Mouse (Mus musculus) spleen, adult 2 months (tissue): ENCODE results near the gene Ogfrl1. TPM values are rescaled to one million over a fixed set of nuclear protein-coding genes. Genes with fewer than 3 reads are reported as not detected.
A peak's percentile ranks its signal among the peaks of the same experiment; 100 is the strongest.

Source experiments
- DNase-seq, 2 experiments: peaks; one replicate each; pipeline versions ENCODE4 v3.0.0 to v3.0.0-alpha.2; 2012 to 2021; ENCODE audit warnings: low spot score in 2 of 2, low read depth in 1 of 2
- H3K27ac ChIP-seq: fragments of 200-500 bp; 2 replicates; pipeline ENCODE4 v1.5.1; 2012; ENCODE audit warnings: low read length, inconsistent platforms; ENCODE audit not compliant: insufficient read depth
- H3K27me3 ChIP-seq: fragments of 200-500 bp; 2 replicates; pipeline ENCODE4 v1.6.1; 2012; ENCODE audit warnings: mild to moderate bottlenecking, moderate library complexity, low read length, inconsistent platforms; ENCODE audit not compliant: control insufficient read depth, insufficient read depth
- H3K36me3 ChIP-seq: fragments of 200-500 bp; 2 replicates; pipeline ENCODE4 v1.6.1; 2012; ENCODE audit warnings: mild to moderate bottlenecking, low read length, inconsistent platforms; ENCODE audit not compliant: control insufficient read depth, insufficient read depth
- H3K4me1 ChIP-seq: fragments of 200-500 bp; 2 replicates; pipeline ENCODE4 v1.6.1; 2011; ENCODE audit warnings: inconsistent platforms; ENCODE audit not compliant: control insufficient read depth, insufficient read depth, insufficient read length
- H3K4me3 ChIP-seq: fragments of 200-500 bp; 2 replicates; pipeline ENCODE4 v1.5.1; 2011; ENCODE audit warnings: mild to moderate bottlenecking, inconsistent platforms; ENCODE audit not compliant: insufficient read depth, insufficient read length; ENCODE audit errors: extremely low read depth
- CTCF ChIP-seq: fragments of 200-500 bp; IDR thresholded peaks from 2 replicates; pipeline ENCODE4 v1.5.1; 2011; ENCODE audit warnings: mild to moderate bottlenecking, inconsistent platforms; ENCODE audit not compliant: insufficient read depth, insufficient read length, insufficient replicate concordance; ENCODE audit errors: extremely low read depth
- POLR2A ChIP-seq: fragments of 200-500 bp; IDR thresholded peaks from 2 replicates; pipeline ENCODE4 v1.6.1; 2011; ENCODE audit warnings: low read depth, low read length, inconsistent platforms
- WGBS: fragments of 180-500 bp; shearing (Covaris S2); methylation state at CpG from one replicate; pipeline ENCODE4 v1.1.7; 2018; 5-methylcytosine and 5-hydroxymethylcytosine counted together
- polyA plus RNA-seq: library from polyadenylated mRNA; depleted of rRNA; stranded (reverse); fragments of >200 nt; gene quantifications from 2 replicates; pipeline ENCODE4 v1.2.3, GENCODE M21; 2012

Gene Ogfrl1
- polyA plus RNA-seq, 1 experiment, result 7.3 TPM

DNA sequence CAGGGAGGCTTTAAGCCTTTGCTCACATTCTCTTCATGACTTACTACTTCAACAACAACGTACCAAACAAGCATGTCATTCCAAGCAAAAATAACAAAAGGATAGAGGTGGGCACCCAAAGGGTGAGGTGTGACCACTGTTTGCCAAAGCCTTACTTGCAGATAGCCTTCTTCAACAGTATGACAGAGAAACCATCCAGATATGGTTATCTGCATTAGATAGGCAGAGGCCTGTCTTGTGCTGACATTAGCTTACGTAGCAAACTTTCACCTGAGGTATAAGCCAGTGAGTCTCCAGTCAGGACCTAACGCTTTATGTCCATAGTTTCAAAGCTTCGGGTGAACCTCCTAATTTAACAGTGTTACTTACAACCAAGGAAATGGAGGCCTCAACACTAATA, 23.4 kb downstream of the Ogfrl1 start:
- Histone ChIP-seq H3K4me1 (no peaks in the 10 kb centered on the region), H3K27ac (no peak overlapping the region), H3K4me3 (no peak overlapping the region), H3K36me3 (peaks cover 3% of the 10 kb centered on the region; the same call in 1 of the 2 replicates), H3K27me3 (no peaks in the 10 kb centered on the region)
- TF ChIP-seq CTCF (no peak), POLR2A (no peak)
- DNase-seq, result no peak
- WGBS, result 89% methylated on average over 4 of the region's 4 CpGs

DNA sequence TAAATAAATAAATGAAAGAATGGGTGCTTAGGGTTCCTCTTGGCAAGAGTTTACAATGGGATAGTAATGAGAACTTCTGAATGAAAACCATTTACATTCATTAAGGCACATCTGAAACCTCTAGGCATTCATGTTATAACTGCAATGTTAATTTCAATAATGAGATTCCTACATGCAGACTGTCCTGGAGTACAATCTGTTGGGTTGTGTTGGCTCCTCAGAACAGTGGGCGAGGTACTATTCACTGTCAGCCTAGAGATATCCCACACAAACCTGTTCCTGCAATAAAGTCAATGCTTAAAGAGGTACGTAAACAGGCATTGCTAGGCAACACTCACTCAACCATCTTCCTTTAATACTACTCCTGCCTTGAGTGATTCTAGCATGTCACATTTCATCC, 32.0 kb downstream of the Ogfrl1 start:
- no peak overlapping the region for H3K4me3 ChIP-seq
- no peak for DNase-seq
- H3K27ac ChIP-seq, result no peak overlapping the region
- no peaks in the 10 kb centered on the region for H3K4me1 ChIP-seq
- WGBS, result 93% methylated on average over 2 of the region's 2 CpGs
- H3K36me3 ChIP-seq, result peaks cover 3% of the 10 kb centered on the region; the same call in 1 of the 2 replicates
- H3K27me3 ChIP-seq, result no peaks in the 10 kb centered on the region
- TF ChIP-seq POLR2A (no peak), CTCF (no peak)

- no peak for TF ChIP-seq POLR2A
- TF ChIP-seq CTCF, result no peak
Measured at GRCm38 (mm10) chr1:23352895-23353294, 44.7 kb downstream of the Ogfrl1 start.

DNA sequence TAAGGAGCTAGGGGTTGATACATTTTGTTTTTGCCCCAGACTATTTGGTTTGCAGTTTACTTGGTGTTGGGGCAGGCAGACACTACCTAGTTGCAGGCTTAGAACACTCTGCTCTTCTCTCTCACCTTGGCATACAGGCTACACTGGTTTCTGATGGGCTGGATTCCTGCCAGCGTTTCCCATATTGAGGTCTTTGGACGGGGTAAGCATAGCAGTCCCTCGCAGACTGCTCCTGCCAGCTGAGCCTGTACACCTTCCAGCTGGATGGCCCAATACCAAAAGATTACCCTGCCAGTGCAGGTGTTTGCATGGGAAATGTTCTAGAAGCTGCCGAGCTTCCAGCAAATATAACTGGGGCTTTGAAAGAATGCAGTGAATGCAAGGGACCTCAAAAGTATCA, 45.8 kb downstream of the Ogfrl1 start:
- no peaks in the 10 kb centered on the region for H3K36me3 ChIP-seq
- no peaks in the 10 kb centered on the region for H3K4me1 ChIP-seq
- TF ChIP-seq POLR2A (no peak), CTCF (no peak)
- H3K4me3 ChIP-seq, result no peak overlapping the region
- H3K27me3 ChIP-seq, result no peaks in the 10 kb centered on the region
- no peak overlapping the region for H3K27ac ChIP-seq
- no peak for DNase-seq
- 85% methylated on average over 4 of the region's 4 CpGs for WGBS

More at GRCm38 (mm10) chr1:23352895-23353294, 44.7 kb downstream of the Ogfrl1 start:
- no peak overlapping the region for H3K27ac ChIP-seq
- no peaks in the 10 kb centered on the region for H3K27me3 ChIP-seq
- 89% methylated on average over 6 of the region's 6 CpGs for WGBS
- no peaks in the 10 kb centered on the region for H3K36me3 ChIP-seq
- H3K4me1 ChIP-seq, result no peaks in the 10 kb centered on the region
- no peak for DNase-seq
- no peak overlapping the region for H3K4me3 ChIP-seq

DNA sequence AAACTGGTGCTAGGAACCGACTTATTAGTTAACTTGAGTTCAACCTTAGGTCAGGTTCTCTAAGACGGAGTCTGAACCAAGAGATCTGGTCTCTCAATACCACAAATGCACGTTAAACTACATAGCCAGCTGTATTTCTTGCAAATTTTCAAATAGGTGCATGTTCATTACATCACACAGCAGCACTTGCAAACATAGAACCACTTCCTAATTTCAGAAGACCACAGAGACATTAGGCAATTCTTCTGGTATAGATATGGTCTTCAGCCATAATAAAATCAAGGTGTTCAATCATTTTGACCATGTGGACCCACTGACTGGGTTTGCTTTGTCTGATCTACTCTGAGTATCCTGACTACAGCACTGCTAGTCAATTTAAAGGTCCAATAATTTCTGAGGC, 51.9 kb downstream of the Ogfrl1 start:
- Histone ChIP-seq H3K4me3 (no peak overlapping the region), H3K27ac (no peak overlapping the region), H3K4me1 (no peaks in the 10 kb centered on the region), H3K27me3 (no peaks in the 10 kb centered on the region), H3K36me3 (no peaks in the 10 kb centered on the region)
- DNase-seq, result no peak
- whole genome bisulfite sequencing, result 37% methylated on average over 3 of the region's 3 CpGs
- TF ChIP-seq POLR2A (no peak), CTCF (no peak)

- Histone ChIP-seq H3K27me3 (no peaks in the 10 kb centered on the region), H3K4me1 (no peaks in the 10 kb centered on the region), H3K4me3 (no peak overlapping the region), H3K36me3 (no peaks in the 10 kb centered on the region), H3K27ac (no peak overlapping the region)
- no peak for DNase-seq
- WGBS, result 83% methylated on average over 4 of the region's 4 CpGs
- TF ChIP-seq POLR2A (no peak), CTCF (no peak)
Measured at GRCm38 (mm10) chr1:23342864-23343263, 54.7 kb downstream of the Ogfrl1 start.

DNA sequence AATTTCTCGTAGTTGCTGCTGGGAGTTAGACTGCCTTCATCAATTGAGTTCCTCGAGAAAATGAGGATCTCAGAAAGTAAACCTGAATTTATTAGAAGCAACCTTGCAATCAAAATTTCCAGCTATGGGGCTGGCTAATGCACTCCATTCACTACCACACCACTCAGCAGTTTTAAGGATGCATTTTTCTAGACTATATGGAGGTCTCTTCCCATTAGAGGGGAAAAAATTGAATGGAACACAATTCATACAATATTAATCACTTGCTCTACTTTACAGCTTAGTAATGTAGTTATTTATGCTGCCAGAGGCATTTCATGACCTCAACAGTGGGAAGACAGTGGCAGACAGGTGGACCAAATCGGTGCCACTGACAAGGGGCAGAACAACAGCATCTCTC, 55.3 kb downstream of the Ogfrl1 start:
- Histone ChIP-seq H3K4me1 (no peaks in the 10 kb centered on the region), H3K4me3 (no peak overlapping the region), H3K27ac (no peak overlapping the region), H3K36me3 (no peaks in the 10 kb centered on the region), H3K27me3 (no peaks in the 10 kb centered on the region)
- TF ChIP-seq POLR2A, result no peak
- TF ChIP-seq CTCF, result no peak
- DNase-seq, result no peak
- WGBS, result 82% methylated on average over 3 of the region's 3 CpGs

DNA sequence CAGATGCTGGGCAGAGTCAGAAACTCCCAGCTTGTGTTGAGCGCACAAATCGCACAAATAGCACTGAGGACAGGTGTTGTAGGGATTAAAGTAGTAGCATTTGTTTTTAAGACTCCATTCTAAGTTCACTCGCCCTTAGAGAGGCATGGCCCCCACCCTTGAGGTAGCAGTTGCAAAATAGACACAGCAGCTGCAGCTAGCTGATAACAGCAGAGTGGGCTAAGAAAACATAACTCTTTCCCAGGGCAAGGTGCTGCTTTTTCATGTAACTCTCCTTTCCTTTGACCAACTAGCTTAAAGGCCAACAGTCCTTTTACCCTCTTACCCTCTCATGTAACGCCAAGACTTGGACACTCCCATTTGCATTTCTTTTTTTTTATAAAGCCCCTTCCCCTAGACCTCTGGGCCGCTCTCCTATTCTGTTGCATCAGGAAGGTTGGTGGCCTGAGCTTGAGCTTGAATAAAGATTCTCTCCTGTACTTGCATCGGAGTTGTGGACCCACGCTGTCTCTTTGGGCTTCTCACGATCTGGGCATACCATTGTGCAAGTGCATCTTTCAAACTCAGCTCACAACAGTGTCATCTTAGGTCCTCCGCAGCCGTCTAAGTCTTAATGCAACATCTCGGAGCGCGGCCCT, 61.7 kb downstream of the Ogfrl1 start:
- Histone ChIP-seq H3K4me1 (no peaks in the 10 kb centered on the region), H3K4me3 (no peak overlapping the region), H3K27me3 (no peaks in the 10 kb centered on the region), H3K27ac (peak overlapping the region; percentile 35; the same call in 1 of the 2 replicates), H3K36me3 (no peaks in the 10 kb centered on the region)
- TF ChIP-seq POLR2A, result no peak
- no peak for TF ChIP-seq CTCF
- DNase-seq, result no peak
- 90% methylated on average over 13 of the region's 13 CpGs for WGBS
